Mouse (Mus musculus) telencephalon, adult 2 months (tissue): Measurements from ENCODE around the gene Gm20696.

Source experiments
- DNase-seq: peaks from one replicate; pipeline ENCODE4 v3.0.0-alpha.2; 2011; ENCODE audit warnings: low read depth, low spot score

Gm20696 gene

DNA sequence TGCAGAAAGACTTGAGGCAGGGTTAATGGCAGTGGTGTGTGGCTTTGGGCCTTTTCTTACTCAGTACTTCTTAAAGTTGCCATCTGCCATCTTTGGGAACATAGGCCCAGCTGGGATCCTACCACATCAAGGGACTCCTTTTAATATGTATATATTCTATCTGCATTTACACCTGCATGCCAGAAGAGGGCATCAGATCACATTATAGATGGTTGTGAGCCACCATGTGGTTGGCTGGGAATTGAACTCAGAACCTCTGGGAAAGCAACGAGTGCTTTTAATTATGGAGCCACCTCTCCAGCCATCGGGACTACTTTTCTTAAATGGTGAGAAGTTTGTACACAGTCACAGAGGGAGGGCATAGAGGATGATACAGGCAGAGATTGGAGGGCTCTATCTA lies 93.3 kb downstream of the Gm20696 start:
- DNase-seq, result no peak

DNA sequence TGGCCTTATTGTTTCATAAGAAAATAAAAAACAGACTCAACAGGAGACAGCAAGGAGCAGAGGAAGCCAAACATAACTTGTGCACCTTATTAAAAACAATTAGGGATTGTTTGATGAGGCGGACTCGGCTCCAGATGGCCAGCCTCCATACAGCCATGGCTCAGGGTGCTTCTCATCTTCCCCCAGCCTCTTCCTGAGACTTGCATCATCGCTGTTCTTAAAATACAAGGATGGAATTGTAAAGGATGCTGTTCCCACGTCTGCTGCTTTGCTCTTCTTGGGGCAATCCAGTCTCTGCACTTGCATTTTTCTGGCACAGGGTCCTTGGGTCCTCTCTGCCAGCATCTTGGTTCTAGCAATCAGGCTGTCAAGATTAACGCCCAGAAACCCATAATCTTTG lies 94.5 kb downstream of the Gm20696 start:
- no peak for DNase-seq

DNA sequence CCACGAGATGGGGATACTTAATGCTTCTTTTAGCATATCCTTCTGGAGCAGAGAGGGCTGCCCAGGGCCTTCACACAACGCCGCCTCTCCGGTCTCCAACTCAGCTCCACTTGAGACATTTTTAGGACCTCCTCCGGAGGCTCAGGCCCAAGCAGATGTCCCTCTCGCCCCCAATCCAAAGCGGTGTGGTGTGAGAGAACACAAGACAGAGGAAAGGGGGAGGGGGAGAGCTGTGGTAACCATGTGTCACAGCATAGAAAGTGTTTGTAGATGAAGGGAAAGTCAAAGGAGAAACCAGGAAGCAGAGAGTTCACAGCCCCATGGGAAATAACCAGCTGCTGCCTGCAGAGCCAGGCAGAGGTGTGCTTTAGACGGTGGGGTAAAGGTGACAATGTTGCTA lies 99.7 kb downstream of the Gm20696 start:
- peak; percentile 54 for DNase-seq

DNA sequence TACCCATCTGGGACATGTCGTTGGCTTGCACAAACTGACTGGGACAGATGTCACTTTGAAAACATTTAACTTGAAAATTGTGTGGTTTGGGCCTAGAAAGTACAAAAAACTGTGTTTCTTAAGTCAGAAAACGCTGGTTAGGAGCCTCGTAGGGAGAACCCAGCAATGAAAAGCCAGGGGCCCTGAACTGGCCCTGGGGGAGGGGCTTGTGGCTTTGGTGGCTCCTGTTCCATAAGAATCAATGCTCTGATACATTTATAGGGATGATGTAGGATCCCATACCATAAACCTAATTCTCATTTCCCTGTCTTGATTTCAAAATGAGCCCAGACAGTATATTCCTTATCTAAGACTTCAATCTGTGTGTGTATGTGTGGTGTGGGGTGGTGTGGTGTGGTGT lies 101.8 kb downstream of the Gm20696 start:
- no peak for DNase-seq

DNA sequence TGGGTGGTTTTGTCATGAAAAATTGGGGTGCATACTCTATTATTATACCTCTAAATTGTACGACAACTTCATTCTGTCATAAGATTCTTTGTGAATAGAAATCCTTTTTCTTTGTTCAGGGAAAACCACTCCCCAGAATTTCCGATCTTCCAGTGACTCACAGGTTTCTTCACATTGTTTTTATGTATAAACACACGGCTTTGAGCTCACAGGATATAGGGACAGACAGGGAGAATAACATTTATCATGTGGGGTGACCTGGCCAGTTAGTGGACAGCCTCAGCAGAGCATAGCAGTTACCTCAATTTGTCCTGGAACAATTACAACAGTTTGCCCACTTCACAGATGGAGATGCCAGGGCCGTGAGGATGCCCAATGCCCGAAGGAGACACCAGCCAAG lies 109.6 kb downstream of the Gm20696 start:
- no peak for DNase-seq

DNA sequence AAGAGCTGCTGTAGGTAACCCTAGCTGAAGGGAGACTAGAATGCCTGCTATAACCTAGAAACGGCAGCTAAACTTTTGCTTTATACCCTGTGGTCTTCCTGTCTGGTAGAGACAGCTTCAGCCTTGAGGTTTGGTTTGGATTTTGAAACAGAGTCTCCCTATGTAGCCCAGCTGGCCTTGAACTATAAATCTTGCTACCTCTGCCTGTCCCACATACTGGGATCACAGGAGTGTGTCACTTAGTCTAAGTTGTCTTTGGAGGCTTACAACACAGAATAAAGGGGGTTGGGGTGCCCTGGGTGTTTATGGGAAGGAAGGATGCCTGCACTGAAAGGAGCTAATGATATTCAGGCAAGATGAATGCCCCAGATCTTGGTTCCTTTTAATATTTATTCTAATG lies 113.8 kb downstream of the Gm20696 start:
- DNase-seq, result no peak

DNA sequence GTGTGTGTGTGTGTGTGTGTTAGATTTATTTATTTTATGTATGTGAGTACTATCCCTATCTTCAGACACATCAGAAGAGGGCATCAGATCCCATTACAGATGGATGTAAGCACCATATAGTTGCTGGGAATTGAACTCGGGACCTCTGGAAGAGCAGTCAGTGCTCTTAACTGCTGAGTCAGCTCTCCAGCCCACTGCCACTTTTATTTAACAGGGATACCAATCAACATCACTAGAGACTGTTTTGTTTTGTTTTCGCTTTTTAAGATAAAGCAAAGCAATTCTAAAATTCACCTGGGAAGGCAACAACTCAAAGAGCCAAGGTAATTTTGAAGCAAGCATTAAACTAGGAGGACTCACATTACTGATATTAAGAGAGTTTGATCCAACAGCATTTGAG lies 120.2 kb downstream of the Gm20696 start:
- no peak for DNase-seq

DNA sequence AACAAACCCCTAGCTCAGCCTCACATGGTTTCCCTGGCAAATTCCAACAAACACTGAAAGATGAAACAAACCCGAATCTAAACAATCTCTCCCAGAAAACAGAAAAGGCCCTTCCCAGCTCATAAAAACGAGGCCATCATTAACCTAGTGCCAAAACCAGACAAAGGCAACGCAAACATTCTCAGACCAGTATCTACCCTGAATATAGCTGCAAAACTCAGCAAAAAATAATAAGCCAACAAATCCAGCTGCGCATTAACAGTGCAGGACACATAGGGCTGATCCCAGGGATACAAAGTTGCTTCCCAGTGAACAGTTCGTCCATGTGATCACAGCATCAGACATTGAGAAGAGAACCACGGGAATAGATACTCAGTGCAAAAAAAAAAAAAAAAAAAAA lies 121.2 kb downstream of the Gm20696 start:
- DNase-seq, result no peak

DNA sequence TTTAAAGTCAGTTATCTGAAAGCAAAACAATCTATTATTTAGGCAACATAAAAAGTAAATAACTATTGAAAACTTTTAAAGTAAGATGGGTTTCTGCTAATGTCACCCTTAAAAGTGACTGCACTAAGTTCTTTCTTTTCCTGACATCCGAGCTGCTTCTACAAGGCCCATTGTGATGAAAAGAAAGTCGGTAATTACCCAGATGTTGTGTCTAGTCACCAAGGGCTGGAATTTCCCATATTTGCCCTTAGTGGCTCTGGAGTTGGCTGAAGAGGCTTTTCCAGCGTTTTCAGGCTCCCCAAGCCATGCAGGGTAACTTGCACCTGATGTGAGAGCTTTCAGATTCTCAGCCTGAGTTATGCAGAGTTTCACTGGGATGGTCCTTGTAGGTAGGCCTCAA lies 125.5 kb downstream of the Gm20696 start:
- no peak for DNase-seq

DNA sequence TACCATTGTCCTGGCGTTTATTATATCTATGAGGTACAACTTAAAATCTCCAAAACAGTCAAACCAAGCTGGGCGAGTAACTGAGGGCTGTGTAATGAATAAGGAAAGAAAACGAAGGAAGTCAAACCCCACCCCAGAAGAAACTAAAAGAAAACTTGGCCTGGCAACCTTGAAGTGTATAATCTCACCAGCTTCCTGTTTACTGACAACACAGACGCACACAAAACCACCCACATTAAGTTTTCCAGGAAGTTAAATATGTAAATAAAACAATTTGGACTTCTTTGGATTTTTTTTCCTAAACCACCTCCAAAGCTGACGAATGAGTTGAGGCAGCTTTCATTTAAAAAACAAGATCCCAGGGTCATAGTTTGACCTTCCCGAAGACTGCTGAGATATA lies 125.9 kb downstream of the Gm20696 start:
- no peak for DNase-seq

DNA sequence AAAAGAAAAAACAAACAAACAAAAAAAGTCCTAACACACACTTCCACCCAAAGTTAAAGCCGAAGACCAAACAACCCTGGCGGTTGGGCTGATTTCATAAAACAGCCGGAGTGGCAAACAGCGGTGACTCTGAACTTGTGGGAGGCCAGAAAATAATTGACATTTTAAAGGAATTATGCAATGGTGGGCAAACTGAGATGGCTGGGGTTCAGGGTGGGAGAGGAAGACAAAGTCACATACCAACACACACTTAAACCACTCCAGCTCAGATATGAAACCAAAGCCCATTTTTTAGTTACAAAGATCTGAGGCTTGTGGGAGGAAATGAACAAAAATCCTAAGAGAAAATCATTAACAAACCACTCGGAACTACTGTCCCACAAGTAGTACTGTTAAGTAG lies 126.5 kb downstream of the Gm20696 start:
- no peak for DNase-seq

DNA sequence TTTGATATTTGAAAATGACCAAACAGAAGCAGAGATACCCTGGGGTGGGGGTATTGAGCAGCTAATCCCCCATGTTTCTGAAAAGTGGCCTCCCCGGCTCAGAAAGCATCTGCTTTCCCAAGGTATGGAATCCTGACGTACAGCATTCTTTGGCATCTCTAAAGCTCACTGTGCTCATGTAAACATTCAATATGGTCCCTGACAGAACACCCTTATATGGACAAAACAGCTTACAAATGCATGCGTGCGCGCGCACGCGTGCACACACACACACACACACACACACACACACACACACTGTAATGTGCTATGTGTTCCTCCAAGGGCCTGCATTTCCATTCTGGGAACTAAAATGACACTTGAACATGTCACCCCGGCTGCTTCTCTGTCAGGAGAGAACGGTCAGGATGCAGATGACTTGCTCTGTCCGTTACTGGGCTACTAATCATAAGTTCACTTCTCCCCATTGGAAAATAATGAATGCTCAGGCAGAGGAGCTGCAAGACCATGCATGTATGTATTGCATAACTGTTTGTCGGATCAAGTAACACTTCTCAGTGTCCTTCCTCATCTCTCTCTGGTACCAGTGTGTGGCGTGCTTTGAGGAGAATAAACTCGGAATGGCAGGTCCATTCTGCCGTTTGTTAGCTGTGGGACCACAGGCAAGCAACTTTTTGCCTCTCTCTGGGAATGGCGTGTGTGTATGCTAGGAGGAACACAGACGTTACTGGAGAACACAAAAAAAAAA lies 128.2 kb downstream of the Gm20696 start:
- DNase-seq, result no peak

DNA sequence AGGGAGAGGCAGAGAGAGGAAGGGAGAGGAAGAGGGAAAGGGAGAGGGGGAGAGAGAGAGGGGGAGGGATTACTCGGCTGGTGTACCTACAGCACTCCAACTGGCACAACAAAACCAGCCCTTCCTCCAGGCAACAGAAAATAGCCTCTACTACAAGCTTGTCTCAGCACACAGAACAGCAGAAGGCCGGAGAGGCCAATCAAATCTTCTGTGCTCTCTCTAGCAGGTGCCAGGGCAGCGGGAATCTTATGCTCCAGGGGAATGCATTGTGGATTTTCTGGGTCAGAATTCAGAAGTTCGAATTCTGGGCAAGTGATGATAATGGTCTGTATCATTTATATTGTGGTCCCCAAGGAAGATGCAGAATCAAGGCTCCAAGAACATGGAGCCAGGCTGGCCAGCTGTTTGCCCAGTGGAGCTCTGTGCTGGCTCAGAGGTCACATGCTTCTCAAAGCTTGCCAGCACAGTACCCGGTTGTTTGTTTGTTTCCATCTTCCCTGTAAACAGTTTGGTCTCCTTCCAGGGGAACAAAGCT lies 132.3 kb downstream of the Gm20696 start:
- no peak for DNase-seq

DNA sequence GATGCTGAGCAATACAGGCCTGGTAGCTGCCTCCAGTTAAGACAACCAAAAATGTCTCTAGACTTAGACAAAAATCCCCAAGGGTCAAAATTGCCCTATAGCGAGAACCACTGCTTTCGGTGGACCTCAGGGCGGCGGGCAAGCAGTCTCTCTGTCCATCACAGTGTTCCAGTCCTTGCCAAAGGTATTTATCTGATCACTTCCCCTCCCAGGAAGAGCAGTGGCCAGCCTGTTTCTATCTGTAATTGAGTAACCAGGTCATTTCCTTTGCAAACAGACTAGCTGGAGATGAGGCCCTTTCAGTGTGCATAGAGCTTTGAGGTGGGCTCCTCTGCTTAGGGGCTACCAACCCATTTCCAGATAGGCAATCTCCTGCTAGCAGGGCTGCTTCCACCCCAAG lies 134.1 kb downstream of the Gm20696 start:
- DNase-seq, result no peak

DNA sequence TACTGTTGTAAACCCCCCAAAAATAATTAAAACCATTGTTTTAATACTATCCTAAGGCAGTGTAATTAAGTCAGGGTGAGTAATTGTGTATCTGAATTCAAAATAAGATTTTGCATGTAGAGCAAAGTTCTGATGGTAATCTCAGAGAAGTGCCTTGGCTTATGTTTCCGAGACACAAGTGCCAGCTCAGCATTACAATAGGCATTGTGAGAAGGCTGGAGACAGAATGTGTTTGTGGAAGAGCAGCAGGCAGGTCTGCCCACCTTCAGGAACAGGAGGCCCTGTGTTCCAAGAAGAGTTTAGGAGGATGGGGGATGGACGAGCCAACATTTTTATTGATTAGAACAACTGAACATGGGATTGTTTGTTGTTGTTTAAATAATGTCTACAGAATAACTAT lies 137.6 kb downstream of the Gm20696 start:
- DNase-seq, result no peak

DNA sequence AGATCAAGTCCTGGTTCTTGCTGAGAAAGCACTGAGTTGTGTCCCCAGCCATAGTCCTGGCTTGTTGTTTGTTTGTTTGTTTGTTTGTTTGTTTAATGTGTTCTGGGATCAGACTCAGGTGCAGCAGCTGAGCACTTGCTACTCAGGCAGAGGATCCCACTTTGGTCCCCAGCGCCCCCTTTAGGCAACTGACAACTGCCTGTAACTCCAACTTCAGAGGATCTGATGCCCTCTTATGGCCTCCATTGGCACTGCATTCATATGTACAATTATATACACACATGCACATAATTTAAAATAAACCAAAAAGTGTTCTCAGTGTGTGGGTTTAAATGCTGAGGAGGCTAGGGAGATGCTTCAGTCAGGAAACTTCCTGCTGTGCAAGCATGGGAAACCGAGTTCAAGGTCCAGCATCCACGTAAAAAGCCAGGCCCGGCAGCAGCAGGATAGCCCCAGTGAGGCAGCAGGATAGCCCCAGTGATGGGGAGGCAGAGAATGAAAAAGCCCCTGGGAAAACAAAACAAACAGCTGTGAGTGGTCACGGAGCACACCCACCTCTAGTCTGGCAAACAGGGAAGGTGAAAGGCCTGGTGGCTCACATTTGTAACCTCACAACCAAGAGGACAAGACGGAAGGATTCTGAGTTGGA lies 139.0 kb downstream of the Gm20696 start:
- no peak for DNase-seq

DNA sequence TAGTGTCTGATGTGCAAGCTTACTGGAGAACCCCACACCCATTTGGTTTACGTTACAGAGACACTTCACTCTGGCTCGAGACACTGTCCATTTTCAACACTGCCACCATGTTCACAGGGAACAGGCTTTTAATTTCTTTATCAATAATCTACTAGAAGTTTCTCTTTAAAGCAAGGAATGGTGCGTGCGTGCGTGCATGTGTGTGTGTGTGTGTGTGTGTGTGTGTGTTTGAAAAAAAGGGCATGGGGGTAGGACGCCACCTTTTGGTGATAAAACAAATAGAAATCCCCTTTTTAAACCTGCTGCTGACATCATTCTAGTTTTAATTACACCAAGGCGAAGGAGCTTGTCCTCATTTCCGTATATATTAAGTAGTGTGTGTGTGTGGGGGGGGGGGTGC lies 141.2 kb downstream of the Gm20696 start:
- no peak for DNase-seq

DNA sequence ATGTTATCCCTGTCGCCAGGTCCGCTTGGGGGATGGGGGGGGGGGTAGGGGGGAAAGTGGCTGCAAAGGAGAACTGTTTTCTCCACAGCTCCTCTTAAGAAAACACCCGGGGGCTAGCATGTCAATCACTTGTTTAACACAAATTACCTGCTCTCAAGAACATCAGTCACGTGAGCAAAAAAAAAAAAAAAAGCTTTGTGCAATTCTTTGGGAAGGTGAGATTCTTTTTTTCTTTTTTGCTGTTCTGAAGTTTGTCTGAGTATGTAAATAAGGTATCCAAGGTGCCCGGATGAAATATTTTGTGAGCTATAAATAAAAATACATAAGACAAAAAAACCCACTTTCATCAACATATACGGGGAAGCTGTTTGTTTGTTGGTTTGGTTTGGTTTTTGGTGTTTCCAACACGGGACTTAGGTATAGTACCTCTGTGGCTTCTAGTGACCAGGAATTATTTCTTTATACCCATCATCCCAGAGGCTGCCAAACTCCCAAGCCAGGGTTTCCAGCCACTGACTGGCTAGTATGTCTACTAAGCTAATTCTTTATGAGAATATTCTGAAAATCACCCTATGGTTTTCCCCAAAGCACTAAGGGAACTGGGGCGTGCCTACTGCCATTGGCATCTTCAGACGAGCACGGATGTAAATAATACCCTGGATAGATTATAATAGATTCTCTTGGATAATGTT lies 142.8 kb downstream of the Gm20696 start:
- DNase-seq, result no peak

DNA sequence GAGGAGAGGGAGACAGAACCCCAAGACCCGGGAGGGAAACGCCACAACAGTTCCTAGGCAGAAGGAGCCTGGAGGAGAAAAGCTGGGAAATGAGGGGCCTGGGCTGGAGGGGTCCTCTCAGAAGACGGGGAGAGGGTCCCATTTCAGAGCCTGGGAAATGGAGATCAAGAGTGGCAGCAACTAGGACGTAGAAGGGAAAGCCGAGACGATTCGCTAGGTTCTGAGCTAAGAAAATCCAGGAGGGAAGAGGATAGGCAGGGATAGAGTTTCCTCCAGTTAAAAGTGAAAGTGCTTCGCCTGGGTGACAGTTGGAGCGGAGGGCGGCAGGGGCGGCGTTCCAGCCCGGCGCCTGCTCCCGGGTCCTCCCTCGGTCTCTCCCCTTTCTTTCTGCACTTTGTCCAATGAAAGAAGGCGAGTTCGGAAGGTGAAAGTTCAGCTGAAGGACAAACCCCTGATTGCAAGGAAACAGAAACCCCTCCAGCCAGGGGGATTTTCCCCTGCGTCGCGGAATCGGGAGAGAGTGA lies 143.4 kb downstream of the Gm20696 start:
- DNase-seq, result no peak

DNA sequence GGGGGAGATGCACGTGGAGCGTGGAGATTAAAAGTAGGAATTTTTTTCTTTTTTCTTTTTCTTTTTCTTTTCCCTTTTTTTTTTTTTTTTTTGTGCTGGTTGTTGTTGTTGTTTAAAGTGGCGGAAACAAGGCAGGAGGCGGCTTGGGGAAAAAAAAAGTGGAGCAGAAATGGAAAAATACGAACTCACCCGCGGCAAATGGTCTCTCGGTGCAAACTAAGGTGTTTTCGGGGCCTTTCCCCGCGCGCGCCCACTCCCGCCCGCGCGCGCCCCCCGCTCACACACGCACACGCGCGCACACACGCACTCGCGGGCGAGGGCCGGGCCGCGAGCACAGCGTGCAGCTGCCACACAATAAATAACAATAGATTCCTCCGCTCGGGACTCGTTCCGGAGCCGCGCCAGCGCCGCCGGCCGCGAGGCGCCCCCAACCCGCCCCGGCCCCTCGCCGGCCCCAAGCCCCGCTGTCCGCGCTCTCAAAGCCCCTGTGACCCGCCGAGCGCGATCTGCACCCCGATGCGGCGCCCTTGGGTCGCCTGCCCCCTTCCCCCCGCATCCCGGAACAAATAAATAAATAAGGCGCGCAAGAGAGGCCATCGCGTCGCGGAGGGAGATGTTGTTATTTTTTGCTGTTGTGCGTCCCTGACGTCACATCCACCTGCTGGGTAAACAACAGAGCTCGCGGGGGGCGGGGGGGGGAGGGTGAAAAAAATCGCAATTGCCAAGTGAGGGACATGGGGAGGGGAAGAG lies 144.1 kb downstream of the Gm20696 start, which contains the start of gene Foxp1:
Gene Foxp1 (minus strand): TSS at position 363 of the 750 bp plus-strand sequence.
- DNase-seq, result peak; percentile 74

DNA sequence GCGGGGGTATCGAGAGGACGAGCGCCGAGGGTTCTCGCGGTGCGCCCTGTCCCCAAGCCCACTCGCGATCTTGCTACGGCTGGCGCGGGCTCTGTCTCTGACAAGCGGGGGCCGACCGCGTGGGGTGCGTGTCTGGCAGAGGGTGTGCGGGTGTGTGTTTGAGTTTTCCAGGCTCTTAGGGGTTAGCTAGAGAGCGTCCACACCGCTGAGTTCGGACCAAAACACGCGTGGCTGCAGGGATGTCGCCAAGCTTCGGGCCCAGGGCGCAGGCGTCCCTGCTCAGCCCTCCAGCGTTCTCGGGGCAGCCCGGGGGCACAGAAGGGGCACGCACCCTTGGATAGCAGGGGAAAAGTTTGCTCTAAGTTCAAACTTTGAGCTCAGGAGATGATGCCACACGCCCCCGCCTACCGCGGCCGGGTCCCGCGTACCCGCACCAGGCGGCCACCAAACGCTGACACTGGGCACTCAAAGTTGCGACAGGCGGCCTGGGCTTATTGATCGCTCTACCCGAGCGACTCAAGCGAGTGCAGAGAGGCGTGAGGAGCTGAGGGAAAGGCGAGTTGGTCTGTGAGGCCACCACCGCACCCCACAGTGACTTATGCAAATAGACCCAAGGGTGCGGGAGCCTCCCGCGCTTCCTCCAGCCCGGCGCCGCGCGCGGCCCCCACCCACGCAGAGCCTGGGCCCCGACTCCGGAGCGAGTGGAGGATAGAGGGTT lies 144.8 kb downstream of the Gm20696 start:
- no peak for DNase-seq
